Mouse (Mus musculus): ENCODE measurements at regions not wholly inside any gene's neighbourhood (a gene's known extent, or its start where the extent isn't known, plus 50 kb on each side); places are given as distances from the start of the nearest gene placed in this dataset.

DNA sequence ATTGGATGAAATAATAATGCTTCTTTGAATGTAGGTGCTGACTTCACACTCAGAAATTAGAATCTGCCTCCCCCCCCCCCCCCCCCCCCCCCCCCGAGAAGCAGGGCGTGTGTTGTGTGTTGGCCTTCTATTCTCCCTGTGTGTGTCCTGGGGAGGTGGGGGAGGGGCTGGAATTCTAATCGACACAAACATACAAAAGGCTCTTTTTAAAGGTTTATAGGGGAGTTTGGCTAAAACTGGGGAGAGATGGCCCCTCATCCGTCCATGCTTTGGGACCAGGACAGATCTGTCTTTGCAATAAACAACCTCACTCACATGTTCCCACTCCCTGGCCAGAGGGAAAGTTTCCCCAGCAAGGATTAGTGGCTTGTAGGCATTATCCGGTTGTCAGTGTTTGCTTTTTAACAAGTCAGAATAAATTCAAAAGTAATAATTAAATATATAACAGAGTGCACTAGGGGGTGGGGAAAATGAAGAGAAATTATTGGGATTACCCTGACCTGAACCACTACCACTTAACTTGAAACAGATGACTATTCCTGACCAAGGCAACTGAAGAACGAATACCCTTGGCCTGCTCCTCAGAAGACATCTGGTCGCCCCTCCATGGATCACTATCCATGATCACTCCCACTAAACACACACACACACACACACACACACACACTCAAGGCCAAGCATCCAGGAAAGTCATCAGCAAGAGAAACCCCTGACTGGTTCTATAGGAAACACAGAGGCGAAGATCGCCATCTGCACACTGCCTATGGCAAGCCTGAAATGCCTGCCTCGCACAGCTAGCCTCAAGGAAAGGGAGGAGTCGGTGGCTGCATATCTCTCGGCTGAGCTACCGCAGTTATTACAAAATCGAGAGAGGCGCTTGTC lies 223.5 kb upstream of the Rgma start:
- DNase-seq (ENCODE audit: low spot score): no peak
- 58% methylated on average over 13 of the region's 15 CpGs for WGBS
- Histone ChIP-seq H3K9me3 (ENCODE audit: low read length) (no peaks in the 10 kb centered on the region), H3K9ac (replicated peaks; ENCODE audit: low read depth) (no peak overlapping the region), H3K4me1 (ENCODE audit: insufficient read depth, low read depth, low read length) (no peaks in the 10 kb centered on the region), H3K36me3 (ENCODE audit: insufficient read depth, low read length) (no peaks in the 10 kb centered on the region), H3K4me2 (replicated peaks; ENCODE audit: low read depth, low read length) (no peak overlapping the region), H3K27ac (ENCODE audit: low read length) (no peak overlapping the region), H3K27me3 (replicated peaks; ENCODE audit: insufficient read depth, low read length) (no peaks in the 10 kb centered on the region), H3K4me3 (ENCODE audit: low read depth, low read length) (no peak overlapping the region)
- no peak for ATAC-seq
- TF ChIP-seq EP300 (IDR thresholded peaks at IDR 0.05) (no peak), CTCF (IDR thresholded peaks at IDR 0.05) (no peak)

DNA sequence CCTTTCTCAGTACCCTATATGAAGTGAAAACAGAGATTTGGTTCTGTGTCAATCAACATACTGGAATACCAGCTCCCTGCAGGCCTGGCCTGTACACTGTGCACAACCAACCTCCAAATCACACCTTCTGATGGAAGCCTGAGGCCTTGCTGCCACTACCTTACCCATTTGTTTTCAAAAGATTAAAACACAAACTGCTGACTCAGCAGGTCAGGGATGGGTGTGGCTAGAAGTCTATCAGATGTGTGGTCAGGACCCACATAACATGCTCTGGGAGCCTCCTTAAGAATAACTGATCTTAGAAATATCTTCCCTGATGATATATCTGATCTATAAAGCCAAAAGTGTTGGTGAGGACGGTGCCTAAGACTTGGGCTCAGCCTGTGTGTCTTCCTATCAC lies 221.6 kb upstream of the Rgma start:
- Histone ChIP-seq H3K9me3 (ENCODE audit: low read length) (no peaks in the 10 kb centered on the region), H3K9ac (replicated peaks; ENCODE audit: low read depth) (no peak overlapping the region), H3K4me2 (replicated peaks; ENCODE audit: low read depth, low read length) (no peak overlapping the region), H3K27me3 (replicated peaks; ENCODE audit: insufficient read depth, low read length) (no peaks in the 10 kb centered on the region), H3K4me3 (ENCODE audit: low read depth, low read length) (no peak overlapping the region), H3K4me1 (ENCODE audit: insufficient read depth, low read depth, low read length) (no peaks in the 10 kb centered on the region), H3K36me3 (ENCODE audit: insufficient read depth, low read length) (no peaks in the 10 kb centered on the region), H3K27ac (ENCODE audit: low read length) (no peak overlapping the region)
- TF ChIP-seq CTCF (IDR thresholded peaks at IDR 0.05): no peak
- no peak for TF ChIP-seq EP300 (IDR thresholded peaks at IDR 0.05)
- ATAC-seq (no peak), DNase-seq (ENCODE audit: low spot score) (no peak)
- 93% methylated on average over 1 of the region's 1 CpGs for WGBS

DNA sequence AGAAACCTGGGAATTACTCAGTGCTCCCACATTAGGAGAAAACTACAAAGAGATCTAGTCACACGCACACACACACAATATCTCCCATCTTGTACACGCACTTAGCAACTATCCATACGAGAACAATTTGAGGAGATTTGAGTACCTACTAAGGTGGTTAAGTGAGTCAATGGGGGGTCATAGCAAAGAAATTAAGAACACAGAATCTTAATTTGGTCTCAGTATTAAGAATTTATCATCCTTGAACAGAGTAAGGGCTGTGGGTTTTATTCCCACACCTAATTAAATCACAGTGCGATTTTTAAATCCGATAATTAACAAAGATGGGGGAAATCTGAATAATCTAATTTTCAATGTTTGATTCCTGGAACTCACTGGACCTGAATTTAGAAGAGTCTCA lies 216.5 kb upstream of the Rgma start:
- Histone ChIP-seq H3K9me3 (ENCODE audit: low read length) (no peaks in the 10 kb centered on the region), H3K9ac (replicated peaks; ENCODE audit: low read depth) (no peak overlapping the region), H3K27ac (ENCODE audit: low read length) (no peak overlapping the region), H3K36me3 (ENCODE audit: insufficient read depth, low read length) (no peaks in the 10 kb centered on the region), H3K4me3 (ENCODE audit: low read depth, low read length) (no peak overlapping the region), H3K4me2 (replicated peaks; ENCODE audit: low read depth, low read length) (no peak overlapping the region), H3K27me3 (replicated peaks; ENCODE audit: insufficient read depth, low read length) (no peaks in the 10 kb centered on the region), H3K4me1 (ENCODE audit: insufficient read depth, low read depth, low read length) (no peaks in the 10 kb centered on the region)
- WGBS: 94% methylated on average over 5 of the region's 5 CpGs
- DNase-seq (ENCODE audit: low spot score): no peak
- ATAC-seq: no peak
- TF ChIP-seq EP300 (IDR thresholded peaks at IDR 0.05) (no peak), CTCF (IDR thresholded peaks at IDR 0.05) (no peak)

DNA sequence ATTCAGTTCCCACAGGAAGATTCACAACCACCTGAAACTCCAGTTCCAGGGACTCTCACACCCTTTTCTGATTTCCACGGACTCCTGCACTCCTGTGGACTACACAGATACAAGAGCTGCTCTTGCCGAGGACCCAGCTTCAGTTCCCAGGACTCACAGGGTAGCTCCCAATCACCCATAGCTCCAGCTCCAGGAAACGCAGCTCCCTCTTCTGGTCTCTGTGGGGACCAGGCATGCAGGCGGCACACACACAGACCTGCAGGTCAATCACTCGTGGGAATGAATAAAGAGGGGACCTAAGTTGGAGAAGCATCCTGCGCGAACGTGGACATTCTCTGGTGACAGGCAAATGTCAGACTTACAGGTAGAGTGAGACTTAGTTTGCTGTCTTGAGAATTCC lies 214.3 kb upstream of the Rgma start:
- no peak for ATAC-seq
- Histone ChIP-seq H3K4me2 (replicated peaks; ENCODE audit: low read depth, low read length) (no peak overlapping the region), H3K27me3 (replicated peaks; ENCODE audit: insufficient read depth, low read length) (no peaks in the 10 kb centered on the region), H3K36me3 (ENCODE audit: insufficient read depth, low read length) (no peaks in the 10 kb centered on the region), H3K4me1 (ENCODE audit: insufficient read depth, low read depth, low read length) (no peaks in the 10 kb centered on the region), H3K9ac (replicated peaks; ENCODE audit: low read depth) (no peak overlapping the region), H3K9me3 (ENCODE audit: low read length) (no peaks in the 10 kb centered on the region), H3K4me3 (ENCODE audit: low read depth, low read length) (no peak overlapping the region), H3K27ac (ENCODE audit: low read length) (no peak overlapping the region)
- no peak for DNase-seq (ENCODE audit: low spot score)
- TF ChIP-seq EP300 (IDR thresholded peaks at IDR 0.05): no peak
- no peak for TF ChIP-seq CTCF (IDR thresholded peaks at IDR 0.05)
- 81% methylated on average over 8 of the region's 8 CpGs for WGBS

DNA sequence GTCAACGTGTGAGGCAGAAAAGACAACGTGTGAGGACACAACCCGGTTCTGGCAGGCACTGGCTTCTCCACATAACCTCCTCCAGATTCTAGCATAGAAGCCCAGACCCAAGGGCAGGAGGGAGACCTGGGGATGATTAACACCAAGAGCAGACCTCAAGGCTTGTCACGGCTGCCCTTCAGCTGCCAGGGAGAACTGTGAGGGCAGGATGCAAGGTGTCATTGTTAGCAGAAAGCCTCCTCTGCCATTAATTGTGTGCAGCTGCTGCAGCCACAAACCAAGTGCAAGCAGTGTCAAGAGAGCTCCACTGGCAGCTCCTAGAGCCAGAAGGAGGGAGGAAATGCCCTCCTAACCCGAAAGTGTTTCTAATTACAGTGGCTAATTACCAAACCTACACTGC lies 211.6 kb upstream of the Rgma start:
- 37% methylated on average over 5 of the region's 5 CpGs for WGBS
- no peaks in the 10 kb centered on the region for H3K9me3 ChIP-seq (ENCODE audit: low read length)
- DNase-seq (ENCODE audit: low spot score) (no peak), ATAC-seq (no peak)
- no peaks in the 10 kb centered on the region for H3K4me1 ChIP-seq (ENCODE audit: insufficient read depth, low read depth, low read length)
- H3K4me2 ChIP-seq (replicated peaks; ENCODE audit: low read depth, low read length): no peak overlapping the region
- no peak for TF ChIP-seq EP300 (IDR thresholded peaks at IDR 0.05)
- no peak for TF ChIP-seq CTCF (IDR thresholded peaks at IDR 0.05)
- H3K9ac ChIP-seq (replicated peaks; ENCODE audit: low read depth): no peak overlapping the region
- no peaks in the 10 kb centered on the region for H3K36me3 ChIP-seq (ENCODE audit: insufficient read depth, low read length)
- no peak overlapping the region for H3K4me3 ChIP-seq (ENCODE audit: low read depth, low read length)
- H3K27me3 ChIP-seq (replicated peaks; ENCODE audit: insufficient read depth, low read length): no peaks in the 10 kb centered on the region
- no peak overlapping the region for H3K27ac ChIP-seq (ENCODE audit: low read length)

DNA sequence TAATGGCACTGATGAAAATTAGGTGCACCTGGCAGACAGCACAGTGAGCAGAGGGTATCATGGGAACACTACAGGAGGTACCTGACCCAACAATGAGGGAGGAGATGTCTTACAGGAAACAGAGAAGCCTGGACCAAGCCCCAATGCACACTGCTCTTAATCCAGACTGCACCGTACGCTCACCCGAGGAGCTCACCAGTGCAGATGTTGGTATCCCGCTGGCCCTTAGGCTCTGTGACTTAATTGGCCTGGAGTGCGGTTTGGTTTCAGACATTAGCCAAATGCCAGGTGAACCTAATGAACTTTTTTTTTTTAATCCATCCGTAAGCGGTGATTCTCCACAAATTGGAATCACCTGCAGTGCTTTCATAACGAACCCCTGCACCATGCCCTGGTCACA lies 209.8 kb upstream of the Rgma start:
- no peak for DNase-seq (ENCODE audit: low spot score)
- Histone ChIP-seq H3K4me2 (replicated peaks; ENCODE audit: low read depth, low read length) (no peak overlapping the region), H3K4me1 (ENCODE audit: insufficient read depth, low read depth, low read length) (no peaks in the 10 kb centered on the region), H3K27ac (ENCODE audit: low read length) (no peak overlapping the region), H3K27me3 (replicated peaks; ENCODE audit: insufficient read depth, low read length) (no peaks in the 10 kb centered on the region), H3K9me3 (ENCODE audit: low read length) (no peaks in the 10 kb centered on the region), H3K9ac (replicated peaks; ENCODE audit: low read depth) (no peak overlapping the region), H3K4me3 (ENCODE audit: low read depth, low read length) (no peak overlapping the region), H3K36me3 (ENCODE audit: insufficient read depth, low read length) (no peaks in the 10 kb centered on the region)
- WGBS: 90% methylated on average over 8 of the region's 8 CpGs
- ATAC-seq: no peak
- TF ChIP-seq EP300 (IDR thresholded peaks at IDR 0.05) (no peak), CTCF (IDR thresholded peaks at IDR 0.05) (no peak)
